Comparison of ENCODE assay signal across 9 mouse cellular contexts in the genomic region with DNA sequence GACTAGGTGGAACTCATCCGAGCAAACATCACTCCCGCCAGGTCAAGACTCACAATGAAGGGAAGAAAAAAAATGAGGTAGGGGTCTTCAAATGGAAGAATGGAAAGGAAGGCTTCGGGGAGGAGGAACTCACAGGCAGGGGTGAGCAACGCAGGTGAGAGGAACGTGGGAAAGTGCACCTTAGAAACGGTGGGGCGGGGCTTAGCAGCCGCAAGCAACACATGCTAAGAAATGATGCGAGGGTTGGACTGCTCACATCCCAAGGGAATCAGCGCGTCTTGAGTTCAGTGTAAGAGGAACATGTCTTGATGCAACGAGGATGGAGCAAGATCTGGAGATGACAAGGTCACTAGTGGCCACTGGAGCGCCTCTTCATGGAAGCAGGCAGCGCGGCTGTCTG.
DNase-seq lines count a peak whose midpoint lies in the region; ATAC-seq and TF ChIP-seq lines count a peak whose summit lies in the region.
"Had no signal": no experiment of that assay in that cellular context is flagged by ENCODE, and none has a peak within 500 bp of the region (broad histone marks: within the 10 kb centered on the region; RNA-seq: fewer than 3 reads in every experiment).

No protein-coding gene starts in this region.

- no peaks in the 10 kb centered on the region for H3K9me3 ChIP-seq in heart, embryonic 14.5 days (ENCODE audit: control insufficient read depth, low read length)
- no peaks in the 10 kb centered on the region for H3K9me3 ChIP-seq in lung, postnatal 0 days (ENCODE audit: low read length)
- no peaks in the 10 kb centered on the region for H3K9me3 ChIP-seq in intestine, embryonic 16.5 days (ENCODE audit: control insufficient read depth, low read length)
- H3K9me3 ChIP-seq in neural tube, embryonic 13.5 days = no peaks in the 10 kb centered on the region

- H3K4me1 ChIP-seq in heart, embryonic 14.5 days (ENCODE audit: control insufficient read depth in 2 of 2, insufficient read depth in 2 of 2, low read length in 2 of 2) = peaks cover 25 to 28% of the 10 kb centered on the region in 2 experiments
- H3K4me1 ChIP-seq in heart, adult 2 months (ENCODE audit: control insufficient read depth, insufficient read depth, low read length) = peaks cover 9% of the 10 kb centered on the region
- peaks cover 4% of the 10 kb centered on the region for H3K4me1 ChIP-seq in lung, postnatal 0 days (ENCODE audit: insufficient read depth, low read depth, low read length)
- peaks cover 24% of the 10 kb centered on the region for H3K4me1 ChIP-seq in intestine, embryonic 16.5 days (ENCODE audit: control insufficient read depth, insufficient read depth, low read length)
- 0 out of 2 replicates have a peak, but pooled peaks cover 4% of the 10 kb centered on the region for H3K4me1 ChIP-seq in neural tube, embryonic 13.5 days (replicated peaks)

- intact Hi-C loops in heart, adult 2 months (cut with DNase I) = loop anchor here (5.0 kb wide), 1 partner anchor 313 kb away; no protein-coding TSS in a partner anchor

- peak overlapping the region in 1 of 2 experiments; percentile 1; a peak in 2 of 4 replicates for H3K4me3 ChIP-seq in heart, embryonic 14.5 days (ENCODE audit: control insufficient read depth in 1 of 2, insufficient read depth in 1 of 2, low read depth in 1 of 2, low read length in 2 of 2)
- H3K4me3 ChIP-seq in heart, adult 2 months = no peak overlapping the region
- H3K4me3 ChIP-seq in lung, postnatal 0 days (ENCODE audit: low read depth, low read length) = no peak overlapping the region
- no peak overlapping the region for H3K4me3 ChIP-seq in intestine, embryonic 16.5 days (ENCODE audit: low read length)
- H3K4me3 ChIP-seq in neural tube, embryonic 13.5 days = no peak overlapping the region

- H3K27me3 ChIP-seq in heart, embryonic 14.5 days (ENCODE audit: control insufficient read depth, insufficient read depth, low read length) = no peaks in the 10 kb centered on the region
- H3K27me3 ChIP-seq in heart, adult 2 months (ENCODE audit: control insufficient read depth, insufficient read depth, low read length) = no peaks in the 10 kb centered on the region
- H3K27me3 ChIP-seq in lung, postnatal 0 days (replicated peaks; ENCODE audit: insufficient read depth, low read length) = no peaks in the 10 kb centered on the region
- no peaks in the 10 kb centered on the region for H3K27me3 ChIP-seq in intestine, embryonic 16.5 days (replicated peaks; ENCODE audit: control insufficient read depth, insufficient read depth, low read length)
- no peaks in the 10 kb centered on the region for H3K27me3 ChIP-seq in neural tube, embryonic 13.5 days

- no peak for TF ChIP-seq POLR2A in heart, adult 2 months (IDR thresholded peaks at IDR 0.05; ENCODE audit: insufficient read depth, low read depth, low read length)

- WGBS in heart, embryonic 14.5 days = 60% methylated on average over 15 of the region's 15 CpGs
- 66% methylated on average over 15 of the region's 15 CpGs for WGBS in heart, adult 2 months
- 55% methylated on average over 15 of the region's 15 CpGs for WGBS in lung, postnatal 0 days
- WGBS in intestine, embryonic 16.5 days = 56% methylated on average over 15 of the region's 15 CpGs
- 61% methylated on average over 15 of the region's 15 CpGs for WGBS in neural tube, embryonic 13.5 days

- no peak for TF ChIP-seq EP300 in heart, adult 2 months (IDR thresholded peaks at IDR 0.05; ENCODE audit: insufficient read depth, low read depth, low read length)
- TF ChIP-seq EP300 in lung, postnatal 0 days (IDR thresholded peaks at IDR 0.05) = no peak

- H3K9ac ChIP-seq in heart, embryonic 14.5 days (ENCODE audit: low read length) = no peak overlapping the region
- no peak overlapping the region for H3K9ac ChIP-seq in heart, adult 2 months (ENCODE audit: low read depth, low read length)
- no peak overlapping the region for H3K9ac ChIP-seq in lung, postnatal 0 days (replicated peaks; ENCODE audit: low read depth)
- 0 out of 2 replicates have a peak overlapping the region, but pooled peaks have one; percentile 21 for H3K9ac ChIP-seq in intestine, embryonic 16.5 days (ENCODE audit: low read depth, low read length)
- no peak overlapping the region for H3K9ac ChIP-seq in neural tube, embryonic 13.5 days

- ATAC-seq in heart, embryonic 14.5 days (ENCODE audit: insufficient number of reproducible peaks, insufficient read depth, low FRiP score, low read depth) = no peak
- ATAC-seq in lung, postnatal 0 days = no peak
- ATAC-seq in intestine, embryonic 16.5 days = no peak
- no peak for ATAC-seq in neural tube, embryonic 13.5 days (ENCODE audit: low read depth)
- ATAC-seq: CD4-positive, CD25-positive, alpha-beta regulatory T cell, adult 4 months had no signal

- H3K36me3 ChIP-seq in heart, embryonic 14.5 days (ENCODE audit: control insufficient read depth, insufficient read depth, low read length) = no peaks in the 10 kb centered on the region
- H3K36me3 ChIP-seq in heart, adult 2 months (ENCODE audit: control insufficient read depth, insufficient read depth, low read length) = peaks cover 4% of the 10 kb centered on the region; the same call in 1 of the 2 replicates
- no peaks in the 10 kb centered on the region for H3K36me3 ChIP-seq in lung, postnatal 0 days (ENCODE audit: insufficient read depth, low read length)
- no peaks in the 10 kb centered on the region for H3K36me3 ChIP-seq in intestine, embryonic 16.5 days (ENCODE audit: control insufficient read depth, insufficient read depth, low read length)
- H3K36me3 ChIP-seq in neural tube, embryonic 13.5 days = no peaks in the 10 kb centered on the region

- H3K79me2 ChIP-seq in heart, adult 2 months (replicated peaks; ENCODE audit: control insufficient read depth, insufficient read depth, low read length) = no peaks in the 10 kb centered on the region

- no peak for TF ChIP-seq CTCF in heart, adult 2 months (IDR thresholded peaks at IDR 0.05)
- no peak for TF ChIP-seq CTCF in lung, postnatal 0 days (IDR thresholded peaks at IDR 0.05)

- peak overlapping the region; percentile 55 for H3K4me2 ChIP-seq in heart, embryonic 14.5 days (ENCODE audit: low read length)
- peak overlapping the region; percentile 42 for H3K4me2 ChIP-seq in lung, postnatal 0 days (replicated peaks; ENCODE audit: low read depth, low read length)
- peak overlapping the region; percentile 34 for H3K4me2 ChIP-seq in intestine, embryonic 16.5 days (ENCODE audit: low read depth, low read length)
- H3K4me2 ChIP-seq in neural tube, embryonic 13.5 days = 0 out of 2 replicates have a peak overlapping the region, but pooled peaks have one; percentile 10

- DNase-seq in heart, adult 2 months = no peak
- no peak for DNase-seq in lung, postnatal 0 days (ENCODE audit: low spot score)
- DNase-seq in lung, postnatal 36 days = no peak
- DNase-seq in MN1 (ENCODE audit: low spot score) = no peak
- no peak for DNase-seq in urinary bladder, postnatal 14 days (ENCODE audit: low spot score)

- H3K27ac ChIP-seq in heart, embryonic 14.5 days (replicated peaks in 1 of 2; ENCODE audit: control insufficient read depth in 1 of 2, insufficient read depth in 1 of 2, low read depth in 2 of 2, low read length in 2 of 2) = no peak overlapping the region
- H3K27ac ChIP-seq in heart, adult 2 months = no peak overlapping the region
- no peak overlapping the region for H3K27ac ChIP-seq in lung, postnatal 0 days (ENCODE audit: low read length)
- no peak overlapping the region for H3K27ac ChIP-seq in intestine, embryonic 16.5 days (ENCODE audit: low read length)
- no peak overlapping the region for H3K27ac ChIP-seq in neural tube, embryonic 13.5 days (replicated peaks)
